Mouse (Mus musculus) C2C12 (cell line): ENCODE results near the gene Capn10. TPM values are rescaled to one million over a fixed set of nuclear protein-coding genes. Genes with fewer than 3 reads are reported as not detected.

Source experiments
- H3K27me3 ChIP-seq: one replicate; pipeline ENCODE4 v1.6.1; 2011; ENCODE audit not compliant: control insufficient read depth, insufficient read depth, insufficient read length
- H3K36me3 ChIP-seq: one replicate; pipeline ENCODE4 v1.6.1; 2011; ENCODE audit not compliant: control insufficient read depth, insufficient read depth
- H3K4me3 ChIP-seq: one replicate; pipeline ENCODE4 v1.5.1; 2011; ENCODE audit warnings: mild to moderate bottlenecking, control low read depth; ENCODE audit not compliant: poor library complexity, insufficient read depth, severe bottlenecking
- H3K79me2 ChIP-seq: one replicate; pipeline ENCODE4 v1.6.1; 2011; ENCODE audit not compliant: control insufficient read depth, insufficient read depth
- H3K79me3 ChIP-seq: one replicate; pipeline ENCODE4 v1.6.1; 2011; ENCODE audit warnings: low read depth, control low read depth
- H3ac ChIP-seq: one replicate; pipeline ENCODE3; 2011; ENCODE audit warnings: low read depth; ENCODE audit not compliant: control insufficient read depth, insufficient read length
- CEBPB ChIP-seq: IDR thresholded peaks from one replicate; pipeline ENCODE4 v1.6.1; 2011; ENCODE audit warnings: low read depth, mild to moderate bottlenecking, control low read depth, moderate library complexity
- CTCF ChIP-seq: IDR thresholded peaks from one replicate; pipeline ENCODE4 v1.5.1; 2011; ENCODE audit not compliant: control insufficient read depth, insufficient read depth, insufficient read length
- FOSL1 ChIP-seq: IDR thresholded peaks from one replicate; pipeline ENCODE4 v1.8.0; 2011; ENCODE audit warnings: mild to moderate bottlenecking, low read length; ENCODE audit not compliant: poor library complexity, insufficient read depth, severe bottlenecking
- MAX ChIP-seq: IDR thresholded peaks from one replicate; pipeline ENCODE4 v1.6.1; 2011; ENCODE audit warnings: mild to moderate bottlenecking, control low read depth
- MYOD1 ChIP-seq: IDR thresholded peaks from one replicate; pipeline ENCODE4 v1.6.1; 2011; ENCODE audit warnings: low read depth; ENCODE audit not compliant: control insufficient read depth, insufficient read length
- MYOG ChIP-seq: IDR thresholded peaks from one replicate; pipeline ENCODE4 v1.6.1; 2011; ENCODE audit not compliant: control insufficient read depth, insufficient read length; ENCODE audit errors: extremely low read depth
- USF1 ChIP-seq: IDR thresholded peaks from one replicate; pipeline ENCODE4 v1.6.1; 2011; ENCODE audit warnings: low read depth, mild to moderate bottlenecking, control low read depth, moderate library complexity
- polyA plus RNA-seq: library from polyadenylated mRNA; unstranded; fragments of >200 nt; fragmentation: generic; extraction: Trizol; gene quantifications from one replicate; pipeline ENCODE4 v1.2.1, GENCODE M21; 2012; ENCODE audit warnings: missing spikeins

Gene Capn10
- polyA plus RNA-seq, 1 experiment, result 19.8 TPM

DNA sequence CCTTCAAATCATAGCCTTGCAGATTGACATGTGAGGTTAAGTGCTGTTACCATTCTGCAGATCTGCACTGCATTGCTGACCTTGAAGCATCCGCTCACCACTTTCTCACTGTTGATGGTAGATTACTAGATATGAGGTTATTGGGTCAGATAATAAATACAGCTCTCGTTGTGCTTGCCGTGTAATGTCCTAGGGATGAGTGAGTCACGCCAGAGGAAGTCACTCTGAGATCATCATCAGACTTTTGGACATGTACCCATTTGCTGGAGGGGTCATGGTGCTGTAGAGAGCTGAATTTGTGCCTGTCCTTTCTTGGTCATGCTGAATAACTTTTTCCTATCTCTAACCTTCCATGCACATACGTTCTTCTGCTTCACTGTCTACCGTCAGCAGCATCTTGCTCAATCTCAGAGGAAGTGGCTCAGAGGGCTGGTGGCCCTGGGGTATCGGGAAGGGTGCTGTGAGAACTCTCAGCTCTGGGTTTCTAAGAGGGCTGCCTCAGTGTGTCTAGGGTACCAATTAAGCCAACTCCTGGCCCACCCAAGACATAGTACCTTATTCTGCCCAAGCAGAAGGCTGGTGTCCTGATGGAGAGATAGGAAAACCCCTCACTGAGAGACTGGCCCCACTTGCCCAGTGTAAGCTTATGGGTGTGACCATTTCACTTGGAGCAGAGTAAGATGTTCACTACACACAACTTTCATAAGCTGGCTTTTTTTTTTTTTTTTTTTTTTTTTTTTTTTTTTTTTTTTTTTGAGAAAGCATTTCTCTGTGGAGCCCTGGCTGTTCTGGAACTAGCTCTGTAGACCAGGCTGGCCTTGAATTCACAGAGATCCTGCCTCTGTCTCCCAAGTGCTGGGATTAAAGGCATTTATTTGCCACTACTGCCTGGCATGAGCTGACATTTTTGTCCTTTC, 38.0 kb downstream of the Capn10 start:
- peak; percentile 58 for TF ChIP-seq FOSL1
- peak; percentile 22 for TF ChIP-seq CEBPB
- TF ChIP-seq MYOD1, result no peak
- TF ChIP-seq USF1, result no peak
- no peak for TF ChIP-seq MYOG
- Histone ChIP-seq H3K27me3 (no peaks in the 10 kb centered on the region), H3ac (no peak overlapping the region), H3K79me2 (no peaks in the 10 kb centered on the region), H3K79me3 (no peaks in the 10 kb centered on the region), H3K4me3 (no peak overlapping the region), H3K36me3 (no peaks in the 10 kb centered on the region)

DNA sequence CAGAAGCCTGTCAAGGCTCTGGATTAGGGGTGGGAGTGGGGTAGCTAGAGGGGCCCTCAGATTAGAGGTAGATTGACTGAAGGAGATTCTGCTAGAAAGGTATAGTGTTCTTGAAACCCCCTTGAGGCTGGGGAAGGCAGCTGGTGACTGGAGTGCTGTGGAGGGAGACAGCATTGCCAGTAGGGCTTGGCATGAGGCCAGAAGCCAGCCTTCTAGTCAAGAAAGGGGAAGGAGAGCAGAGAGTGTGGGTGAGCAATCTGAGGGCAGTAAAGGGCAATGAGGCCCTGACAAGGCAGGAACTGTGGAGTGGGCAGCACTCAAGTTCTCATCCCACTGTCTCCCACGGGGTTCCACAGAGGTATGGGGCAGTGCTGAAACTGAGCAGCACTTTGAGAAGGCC, 38.7 kb downstream of the Capn10 start:
- Histone ChIP-seq H3ac (no peak overlapping the region), H3K27me3 (no peaks in the 10 kb centered on the region), H3K79me3 (no peaks in the 10 kb centered on the region), H3K36me3 (no peaks in the 10 kb centered on the region), H3K79me2 (no peaks in the 10 kb centered on the region), H3K4me3 (no peak overlapping the region)
- TF ChIP-seq FOSL1 (no peak), USF1 (no peak), MYOD1 (no peak), MAX (no peak), CEBPB (no peak), MYOG (no peak), CTCF (no peak)

DNA sequence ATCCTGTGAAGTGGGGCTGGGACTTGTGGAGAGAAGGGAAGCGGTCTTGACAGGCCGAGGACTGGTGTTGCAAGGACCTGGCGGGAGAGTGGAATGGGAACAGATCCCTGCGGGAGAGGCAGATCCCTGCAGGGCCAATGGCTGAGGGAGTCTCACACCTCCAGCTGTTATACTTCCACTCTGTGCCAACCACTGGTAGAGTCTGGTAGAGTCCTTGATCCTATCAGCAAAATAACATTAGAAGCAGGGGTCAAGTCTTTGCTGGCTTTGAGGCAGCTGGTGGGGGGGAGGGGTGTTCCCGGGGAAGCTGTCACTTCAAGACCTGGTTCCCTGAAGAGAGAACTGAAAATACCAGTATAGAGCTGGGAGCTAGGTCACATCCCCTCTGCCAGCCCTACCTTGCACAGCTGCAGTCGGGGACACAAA, 42.0 kb downstream of the Capn10 start:
- H3K4me3 ChIP-seq, result no peak overlapping the region
- H3ac ChIP-seq, result no peak overlapping the region
- no peaks in the 10 kb centered on the region for H3K79me2 ChIP-seq
- H3K36me3 ChIP-seq, result no peaks in the 10 kb centered on the region
- no peak for TF ChIP-seq MYOD1
- no peak for TF ChIP-seq MYOG
- no peak for TF ChIP-seq USF1
- no peak for TF ChIP-seq CEBPB
- no peak for TF ChIP-seq CTCF
- no peak for TF ChIP-seq MAX
- TF ChIP-seq FOSL1, result no peak
- H3K79me3 ChIP-seq, result no peaks in the 10 kb centered on the region
- H3K27me3 ChIP-seq, result no peaks in the 10 kb centered on the region

DNA sequence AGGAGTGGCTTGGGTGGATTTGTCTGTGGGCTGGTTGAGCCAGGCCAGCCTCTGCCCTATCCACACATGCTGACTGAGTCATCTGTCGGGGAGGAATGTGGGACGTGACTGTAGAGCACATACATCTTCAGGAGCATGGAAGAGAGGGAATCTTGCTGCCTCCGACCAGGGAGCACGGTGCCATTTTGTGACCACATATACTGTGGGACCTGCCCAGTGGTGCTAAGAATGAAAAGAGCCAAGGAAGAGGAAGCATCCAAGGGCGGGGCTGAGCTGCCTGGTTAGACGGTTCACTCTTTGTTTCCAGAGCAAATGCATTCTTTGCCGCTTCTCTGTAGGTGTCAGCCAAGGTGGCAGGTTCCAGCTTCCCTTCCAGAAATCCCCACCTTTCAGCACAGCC, 44.5 kb downstream of the Capn10 start:
- Histone ChIP-seq H3ac (no peak overlapping the region), H3K36me3 (no peaks in the 10 kb centered on the region), H3K27me3 (peaks cover 4% of the 10 kb centered on the region), H3K79me3 (no peaks in the 10 kb centered on the region), H3K4me3 (no peak overlapping the region), H3K79me2 (no peaks in the 10 kb centered on the region)
- TF ChIP-seq CTCF, result no peak
- no peak for TF ChIP-seq FOSL1
- no peak for TF ChIP-seq CEBPB
- TF ChIP-seq USF1, result no peak
- TF ChIP-seq MYOG, result no peak
- TF ChIP-seq MYOD1, result no peak
- peak; percentile 20 for TF ChIP-seq MAX

DNA sequence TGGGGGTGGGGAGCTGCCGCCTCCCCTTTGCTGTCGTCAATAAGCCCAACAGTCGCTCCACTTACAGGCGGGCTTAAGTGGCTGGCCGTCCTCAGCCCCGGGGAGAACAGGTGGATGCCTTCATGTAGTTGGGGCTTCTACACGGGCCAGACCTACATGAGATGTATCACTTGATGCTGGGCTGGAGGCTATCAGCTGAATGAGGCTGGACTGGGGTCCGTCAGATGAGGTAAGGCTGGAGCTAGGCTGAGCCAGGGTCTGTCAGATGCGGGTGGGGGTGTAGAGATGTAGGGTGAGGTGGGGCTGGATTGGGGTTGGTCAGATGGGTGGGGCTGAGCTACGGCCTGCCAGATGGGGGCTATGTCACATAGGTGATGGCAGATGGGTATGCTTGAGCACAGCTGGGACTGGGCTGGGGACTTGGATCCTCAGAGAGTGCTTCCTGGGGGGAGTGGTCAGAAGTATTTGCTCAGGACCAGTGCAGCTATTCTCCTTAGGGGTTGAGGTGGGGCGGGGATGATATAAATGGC, 45.0 kb downstream of the Capn10 start:
- H3K27me3 ChIP-seq, result peaks cover 4% of the 10 kb centered on the region
- no peak for TF ChIP-seq FOSL1
- no peak for TF ChIP-seq MYOD1
- TF ChIP-seq USF1, result no peak
- TF ChIP-seq CTCF, result no peak
- no peak for TF ChIP-seq MAX
- no peak for TF ChIP-seq CEBPB
- TF ChIP-seq MYOG, result no peak
- no peaks in the 10 kb centered on the region for H3K36me3 ChIP-seq
- no peak overlapping the region for H3K4me3 ChIP-seq
- no peaks in the 10 kb centered on the region for H3K79me2 ChIP-seq
- no peak overlapping the region for H3ac ChIP-seq
- H3K79me3 ChIP-seq, result no peaks in the 10 kb centered on the region
